Mouse (Mus musculus) liver, adult 2 months (tissue): ENCODE results near the gene Tspan31. TPM values are rescaled to one million over a fixed set of nuclear protein-coding genes. Genes with fewer than 3 reads are reported as not detected.

Experiments
- DNase-seq: peaks from one replicate; pipeline ENCODE4 v3.0.0-alpha.2; 2011; ENCODE audit warnings: low read depth, low spot score; ENCODE audit errors: extremely low read depth
- H3K27ac ChIP-seq: fragments of 200-500 bp; replicated peaks from 2 replicates; pipeline ENCODE4 v1.5.1; 2012; ENCODE audit warnings: low read depth, mild to moderate bottlenecking, control low read depth, inconsistent platforms, low read length; ENCODE audit not compliant: insufficient read depth
- H3K27me3 ChIP-seq: fragments of 200-500 bp; 2 replicates; pipeline ENCODE4 v1.6.1; 2012; ENCODE audit warnings: mild to moderate bottlenecking, moderate library complexity, low read length, inconsistent platforms; ENCODE audit not compliant: control insufficient read depth, insufficient read depth
- H3K36me3 ChIP-seq: fragments of 200-500 bp; 2 replicates; pipeline ENCODE4 v1.6.1; 2012; ENCODE audit warnings: low read length, inconsistent platforms; ENCODE audit not compliant: control insufficient read depth, insufficient read depth
- H3K4me1 ChIP-seq: fragments of 200-500 bp; 2 replicates; pipeline ENCODE4 v1.6.1; 2011; ENCODE audit warnings: low read length; ENCODE audit not compliant: control insufficient read depth, insufficient read depth
- H3K4me3 ChIP-seq: fragments of 200-500 bp; 2 replicates; pipeline ENCODE4 v1.5.1; 2011; ENCODE audit warnings: low read depth, mild to moderate bottlenecking, control low read depth, low read length, moderate library complexity; ENCODE audit not compliant: insufficient read depth
- H3K79me2 ChIP-seq: fragments of 200-500 bp; 2 replicates; pipeline ENCODE4 v1.6.1; 2012; ENCODE audit warnings: inconsistent platforms, mild to moderate bottlenecking, low read length, moderate library complexity; ENCODE audit not compliant: control insufficient read depth, insufficient read depth
- H3K9ac ChIP-seq: fragments of 200-500 bp; 2 replicates; pipeline ENCODE4 v1.6.1; 2012; ENCODE audit warnings: low read depth, mild to moderate bottlenecking, control low read depth, inconsistent platforms, low read length
- CTCF ChIP-seq: fragments of 200-500 bp; IDR thresholded peaks from 2 replicates; pipeline ENCODE4 v1.5.1; 2011; ENCODE audit warnings: low read depth, low read length, control low read depth
- POLR2A ChIP-seq: fragments of 200-500 bp; IDR thresholded peaks from 2 replicates; pipeline ENCODE4 v1.6.1; 2011; ENCODE audit warnings: low read length, control low read depth; ENCODE audit not compliant: insufficient read depth; ENCODE audit errors: extremely low read depth
- WGBS: fragments of 180-500 bp; shearing (Covaris S2); methylation state at CpG from one replicate; pipeline ENCODE4 v1.1.7; 2018; 5-methylcytosine and 5-hydroxymethylcytosine counted together
- polyA plus RNA-seq: library from polyadenylated mRNA; depleted of rRNA; stranded (reverse); fragments of >200 nt; gene quantifications from 2 replicates; pipeline ENCODE4 v1.2.3, GENCODE M21; 2012
- total RNA-seq: library from RNA; depleted of rRNA; stranded (reverse); fragments of >200 nt; gene quantifications from 2 replicates; pipeline ENCODE4 v1.2.3, GENCODE M21; 2014

Gene Tspan31
- total and polyA plus RNA-seq, 2 experiments, result 268 to 278 TPM

DNA sequence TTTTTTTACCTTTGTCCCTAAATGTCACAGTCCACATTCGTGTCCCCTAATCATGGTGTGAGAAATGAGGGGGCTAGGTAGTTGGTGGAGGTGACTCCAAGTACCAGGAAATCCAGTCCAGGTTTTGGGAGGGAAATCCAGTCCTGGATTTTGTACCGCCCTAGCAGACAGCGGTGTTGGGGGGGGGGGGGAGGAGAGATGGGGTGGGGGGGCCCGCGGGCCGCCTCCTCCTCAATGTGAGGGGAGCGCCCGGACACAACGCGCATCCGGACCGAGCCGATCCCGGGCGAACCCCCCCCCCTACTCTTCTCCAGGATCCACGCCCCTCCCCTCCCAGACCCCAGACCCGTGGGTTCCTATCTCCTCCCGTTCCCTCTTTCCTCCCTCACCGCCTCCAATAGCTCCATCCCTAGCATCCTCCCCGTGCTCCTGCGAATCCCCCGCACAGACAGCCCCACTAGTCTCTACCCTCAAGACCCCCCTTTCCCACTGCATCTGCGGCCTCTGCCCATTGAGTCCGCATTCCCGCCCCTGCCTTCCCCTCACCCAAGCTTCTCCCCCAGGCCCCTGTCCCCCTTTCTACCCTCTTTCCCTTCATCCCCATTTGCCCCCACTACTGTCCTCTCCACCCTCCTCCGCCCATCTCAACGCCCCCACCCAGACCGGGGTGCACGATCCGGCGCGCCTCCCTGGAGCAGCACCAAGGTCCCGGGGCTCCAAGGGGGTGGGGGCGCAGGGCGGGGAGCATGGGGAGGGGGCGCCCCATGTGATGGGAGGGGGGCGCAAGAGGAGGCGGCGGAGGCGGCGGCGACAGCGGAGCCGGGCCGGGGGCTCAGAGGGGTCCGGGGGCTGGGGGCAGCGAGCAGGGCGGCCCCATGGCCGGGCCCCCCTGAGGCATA is 8.9 kb upstream of the Tspan31 start:
- 4% methylated on average over 46 of the region's 49 CpGs for WGBS
- peak overlapping the region; percentile 89 for H3K4me3 ChIP-seq

DNA sequence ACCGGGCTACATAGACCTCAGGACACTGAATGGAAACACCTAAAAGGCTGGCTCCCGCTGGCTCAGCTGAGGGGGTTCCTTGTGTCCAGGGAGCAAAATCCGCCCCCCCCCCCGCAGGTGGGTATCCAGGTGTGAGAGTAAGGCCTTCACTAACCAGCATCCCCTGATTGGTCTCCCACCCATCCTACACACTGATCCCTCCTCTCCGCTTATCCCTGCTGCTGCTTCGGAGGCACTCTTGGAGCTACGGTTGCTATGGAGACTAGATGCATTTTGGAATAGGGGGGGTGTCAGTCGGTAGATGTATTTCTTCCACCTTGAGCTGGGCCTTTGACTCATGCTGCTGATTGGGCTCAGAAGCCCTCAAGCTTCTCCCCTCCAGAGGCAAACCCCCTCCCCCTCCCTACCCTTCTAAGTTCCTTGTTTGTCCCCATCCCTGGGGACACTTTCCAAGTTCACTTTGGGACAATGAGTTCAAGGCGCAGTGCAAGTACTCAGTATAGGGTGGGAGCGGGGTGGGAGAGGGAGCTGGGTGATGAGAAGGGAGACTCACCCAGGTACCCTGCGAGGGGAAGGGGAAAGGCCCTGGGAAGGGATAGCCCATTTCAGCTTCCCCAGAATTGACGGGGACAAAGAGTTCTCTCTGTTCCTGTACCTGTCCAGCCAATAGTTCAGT is 8.1 kb upstream of the Tspan31 start:
- no peak overlapping the region for H3K4me3 ChIP-seq
- H3K27ac ChIP-seq, result no peak overlapping the region
- TF ChIP-seq POLR2A, result no peak
- no peak for TF ChIP-seq CTCF
- no peak overlapping the region for H3K9ac ChIP-seq
- H3K79me2 ChIP-seq, result no peaks in the 10 kb centered on the region; the same call in 1 of the 2 replicates
- H3K4me1 ChIP-seq, result peaks cover 27% of the 10 kb centered on the region
- H3K36me3 ChIP-seq, result no peaks in the 10 kb centered on the region
- no peak for DNase-seq
- H3K27me3 ChIP-seq, result no peaks in the 10 kb centered on the region
- 38% methylated on average over 12 of the region's 12 CpGs for WGBS

More for the DNA sequence above, 8.9 kb upstream of the Tspan31 start:
- no peaks in the 10 kb centered on the region; the same call in 1 of the 2 replicates for H3K79me2 ChIP-seq
- TF ChIP-seq POLR2A (no peak), CTCF (no peak)
- no peaks in the 10 kb centered on the region for H3K36me3 ChIP-seq
- DNase-seq, result peak; percentile 46
- H3K4me1 ChIP-seq, result peaks cover 30% of the 10 kb centered on the region
- H3K9ac ChIP-seq, result peak overlapping the region; percentile 91
- H3K27ac ChIP-seq, result no peak overlapping the region
- no peaks in the 10 kb centered on the region for H3K27me3 ChIP-seq

DNA sequence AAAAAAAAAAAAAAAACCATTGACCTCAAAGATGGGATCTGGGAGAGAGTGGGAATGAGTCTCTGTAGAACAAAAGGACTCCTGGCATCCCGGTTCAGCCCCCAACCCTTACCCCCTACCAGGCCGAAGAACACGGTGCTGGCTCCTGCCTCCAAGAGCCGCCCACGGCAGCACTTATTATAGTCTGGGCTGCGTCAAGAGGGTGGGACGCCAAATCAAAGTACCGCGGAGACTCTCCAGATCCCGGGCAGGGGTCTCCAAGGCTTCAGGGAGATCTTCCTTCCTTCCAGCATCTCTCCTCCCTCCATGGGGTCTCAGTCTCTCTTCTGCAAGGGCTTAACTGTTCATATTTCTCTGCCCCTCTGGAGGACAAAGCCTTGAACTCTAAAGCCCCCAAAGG is 7.5 kb upstream of the Tspan31 start:
- WGBS, result 60% methylated on average over 10 of the region's 10 CpGs

DNA sequence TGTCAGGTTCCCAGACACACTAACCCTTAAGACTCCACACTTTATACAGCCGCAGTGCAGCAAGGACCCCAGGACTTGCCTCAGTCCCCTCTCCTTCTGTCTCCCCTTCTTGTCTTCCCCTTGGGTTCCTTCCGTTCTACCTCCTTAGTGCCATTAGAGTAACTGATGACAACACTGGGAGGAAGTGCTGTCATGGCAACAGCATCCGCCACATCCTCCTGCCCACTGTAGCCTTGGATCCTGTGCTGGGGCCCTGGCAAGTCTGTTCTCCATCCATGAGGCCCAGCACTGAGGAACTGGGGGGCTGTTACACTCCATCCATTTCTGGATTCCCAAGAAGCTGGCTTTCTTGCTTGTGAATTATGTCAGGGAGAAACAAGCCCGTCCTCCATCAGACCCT is 6.0 kb upstream of the Tspan31 start:
- Histone ChIP-seq H3K27me3 (no peaks in the 10 kb centered on the region), H3K9ac (no peak overlapping the region), H3K4me1 (peaks cover 17% of the 10 kb centered on the region), H3K27ac (no peak overlapping the region), H3K79me2 (no peaks in the 10 kb centered on the region; the same call in 1 of the 2 replicates), H3K4me3 (no peak overlapping the region; the same call in 1 of the 2 replicates), H3K36me3 (no peaks in the 10 kb centered on the region)
- 83% methylated on average over 4 of the region's 4 CpGs for WGBS
- TF ChIP-seq CTCF, result no peak
- no peak for TF ChIP-seq POLR2A
- DNase-seq, result no peak

More for the DNA sequence above, 7.5 kb upstream of the Tspan31 start:
- TF ChIP-seq CTCF (no peak), POLR2A (no peak)
- no peak overlapping the region for H3K4me3 ChIP-seq
- H3K27ac ChIP-seq, result no peak overlapping the region
- H3K27me3 ChIP-seq, result no peaks in the 10 kb centered on the region
- no peaks in the 10 kb centered on the region for H3K36me3 ChIP-seq
- H3K4me1 ChIP-seq, result peaks cover 21% of the 10 kb centered on the region
- H3K9ac ChIP-seq, result no peak overlapping the region
- DNase-seq, result no peak
- no peaks in the 10 kb centered on the region; the same call in 1 of the 2 replicates for H3K79me2 ChIP-seq

DNA sequence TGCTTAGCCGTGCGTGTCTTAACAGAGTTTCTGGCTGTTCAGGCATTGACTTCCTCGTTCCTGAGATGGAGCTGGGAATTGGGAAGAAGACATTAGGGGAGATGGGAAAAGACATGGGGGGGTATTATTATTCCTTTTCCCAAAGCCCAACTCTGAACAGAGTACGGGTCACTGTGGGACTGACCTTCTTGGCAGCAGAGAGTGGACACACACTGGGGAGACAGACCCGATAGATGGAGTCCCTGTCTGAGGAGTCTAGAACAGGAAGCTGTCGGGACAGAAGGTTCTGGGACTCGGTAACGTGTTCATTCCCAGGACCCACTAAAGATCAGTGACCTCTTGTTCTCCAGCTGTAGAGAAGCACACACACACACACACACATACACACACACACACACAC is 5.6 kb upstream of the Tspan31 start:
- 73% methylated on average over 8 of the region's 8 CpGs for WGBS
- H3K79me2 ChIP-seq, result no peaks in the 10 kb centered on the region; the same call in 1 of the 2 replicates
- H3K4me1 ChIP-seq, result peaks cover 15% of the 10 kb centered on the region
- no peaks in the 10 kb centered on the region for H3K36me3 ChIP-seq
- H3K4me3 ChIP-seq, result no peak overlapping the region
- H3K9ac ChIP-seq, result no peak overlapping the region
- TF ChIP-seq CTCF, result no peak
- TF ChIP-seq POLR2A, result no peak
- H3K27me3 ChIP-seq, result no peaks in the 10 kb centered on the region
- no peak for DNase-seq
- no peak overlapping the region for H3K27ac ChIP-seq
